Mouse (Mus musculus) cerebellum, adult 11-12 months (tissue): ENCODE measurements at regions not wholly inside any gene's neighbourhood (a gene's known extent, or its start where the extent isn't known, plus 50 kb on each side); places are given as distances from the start of the nearest gene placed in this dataset.

Source experiments
- DNase-seq: peaks from one replicate; pipeline ENCODE4 v3.0.0; 2022

DNA sequence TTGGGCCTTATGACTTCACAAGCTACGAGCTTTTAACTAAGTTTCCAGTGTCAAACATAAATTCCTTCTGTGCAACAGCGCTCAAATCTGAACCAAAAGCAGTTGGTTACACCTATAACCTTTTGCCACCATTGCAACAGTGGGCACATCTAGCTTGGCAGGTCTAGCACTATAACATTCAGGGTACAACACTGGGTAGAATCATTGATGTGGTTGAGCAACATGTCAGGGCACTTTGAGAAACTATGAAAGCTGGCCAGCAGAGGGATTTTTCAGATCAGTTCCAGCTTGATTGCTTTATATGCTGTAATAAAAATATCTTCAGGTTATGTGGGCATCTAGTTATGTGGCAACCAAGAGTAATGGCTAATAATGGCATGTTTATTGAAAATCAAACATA is 63.8 kb upstream of the Slc7a11 start:
- no peak for DNase-seq
